Mouse (Mus musculus) lung, embryonic 15.5 days (tissue): ENCODE results near the gene Spag7. TPM values are rescaled to one million over a fixed set of nuclear protein-coding genes. Genes with fewer than 3 reads are reported as not detected.

Experiments
- ATAC-seq: fragments of 200-750 bp; cut with Nextera tagmentation; 2 replicates; pipeline ENCODE4 v1.8.0; 2017; ENCODE audit warnings: moderate number of reproducible peaks, borderline replicate concordance; ENCODE audit not compliant: low FRiP score, low TSS enrichment; ENCODE audit errors: extremely low read depth
- H3K27ac ChIP-seq: fragments of 300-500 bp; sonication (generic); 2 replicates; pipeline ENCODE4 v1.5.1; 2015; ENCODE audit warnings: moderate library complexity, mild to moderate bottlenecking, inconsistent platforms
- H3K27me3 ChIP-seq: fragments of 300-500 bp; sonication (generic); 2 replicates; pipeline ENCODE4 v1.6.1; 2015; ENCODE audit warnings: inconsistent platforms
- H3K36me3 ChIP-seq: fragments of 300-500 bp; sonication (generic); 2 replicates; pipeline ENCODE4 v1.6.1; 2015; ENCODE audit warnings: inconsistent platforms
- H3K4me1 ChIP-seq: fragments of 300-500 bp; sonication (generic); 2 replicates; pipeline ENCODE4 v1.6.1; 2015; ENCODE audit warnings: inconsistent platforms
- H3K4me2 ChIP-seq: fragments of 300-500 bp; sonication (generic); 2 replicates; pipeline ENCODE4 v1.6.1; 2015; ENCODE audit warnings: inconsistent platforms, mild to moderate bottlenecking, moderate library complexity
- H3K4me3 ChIP-seq: fragments of 300-500 bp; sonication (generic); 2 replicates; pipeline ENCODE4 v1.5.1; 2015; ENCODE audit warnings: mild to moderate bottlenecking, inconsistent platforms
- H3K9ac ChIP-seq: fragments of 300-500 bp; sonication (generic); 2 replicates; pipeline ENCODE4 v1.6.1; 2015; ENCODE audit warnings: inconsistent platforms
- H3K9me3 ChIP-seq: fragments of 300-500 bp; sonication (generic); 2 replicates; pipeline ENCODE4 v1.6.1; 2016; ENCODE audit warnings: inconsistent platforms
- WGBS: fragments of 180-500 bp; shearing (Covaris S2); methylation state at CpG from one replicate; pipeline ENCODE4 v1.1.7; 2015; 5-methylcytosine and 5-hydroxymethylcytosine counted together
- polyA plus RNA-seq: library from polyadenylated mRNA; unstranded; fragments of >200 nt; fragmentation: Nextera tagmentation; extraction: Ambion mirVana; gene quantifications from 2 replicates; pipeline ENCODE4 v1.2.1, GENCODE M21; 2015

Spag7 gene
- polyA plus RNA-seq, 1 experiment from 2014 or later, result 170 TPM

DNA sequence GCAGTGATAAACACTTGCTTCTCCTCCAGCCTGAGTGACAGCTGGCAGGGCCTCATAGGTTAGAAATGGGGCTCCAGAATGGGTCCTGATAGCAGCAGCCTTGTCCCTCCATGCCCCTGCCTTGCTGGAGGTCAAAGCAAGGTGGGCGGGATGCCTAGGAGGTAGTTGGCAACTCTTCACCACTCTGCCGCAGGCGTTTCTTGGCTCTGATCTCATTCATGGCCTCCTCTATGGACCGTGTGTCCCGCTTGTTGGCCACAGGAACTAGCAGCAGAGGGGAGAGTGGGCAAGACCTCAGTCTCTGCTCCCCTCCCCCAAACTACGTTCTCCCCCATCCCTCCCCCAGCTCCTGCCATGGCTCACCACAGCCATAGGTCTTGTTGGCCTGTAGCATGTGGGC lies 5.3 kb downstream of the Spag7 start:
- Histone ChIP-seq H3K36me3 (peaks cover 48% of the 10 kb centered on the region), H3K9me3 (no peaks in the 10 kb centered on the region), H3K4me1 (peaks cover 13% of the 10 kb centered on the region), H3K4me3 (no peak overlapping the region), H3K9ac (no peak overlapping the region), H3K4me2 (no peak overlapping the region), H3K27ac (no peak overlapping the region), H3K27me3 (no peaks in the 10 kb centered on the region)
- whole genome bisulfite sequencing, result 85% methylated on average over 6 of the region's 6 CpGs
- no peak for ATAC-seq

DNA sequence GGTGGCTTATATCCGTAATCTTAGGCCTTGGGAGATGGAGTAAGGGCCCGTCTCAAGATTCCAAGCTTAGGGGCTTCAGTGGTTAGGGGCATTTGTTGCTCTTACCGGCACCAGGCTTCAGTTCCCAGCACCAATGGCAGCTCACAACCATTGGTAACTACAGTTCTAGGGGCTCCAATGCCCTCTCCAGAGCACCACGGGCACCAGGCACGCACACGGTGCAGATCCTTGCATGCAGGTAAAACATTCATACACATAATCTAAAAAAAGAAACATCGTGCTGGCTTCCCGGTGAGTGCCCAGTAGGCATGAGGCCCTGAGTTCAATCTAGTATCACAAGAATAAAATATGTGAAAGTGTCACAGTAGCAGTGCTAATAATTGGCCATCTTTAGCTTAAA lies 6.1 kb downstream of the Spag7 start:
- Histone ChIP-seq H3K27me3 (no peaks in the 10 kb centered on the region), H3K9ac (no peak overlapping the region), H3K27ac (no peak overlapping the region)

DNA sequence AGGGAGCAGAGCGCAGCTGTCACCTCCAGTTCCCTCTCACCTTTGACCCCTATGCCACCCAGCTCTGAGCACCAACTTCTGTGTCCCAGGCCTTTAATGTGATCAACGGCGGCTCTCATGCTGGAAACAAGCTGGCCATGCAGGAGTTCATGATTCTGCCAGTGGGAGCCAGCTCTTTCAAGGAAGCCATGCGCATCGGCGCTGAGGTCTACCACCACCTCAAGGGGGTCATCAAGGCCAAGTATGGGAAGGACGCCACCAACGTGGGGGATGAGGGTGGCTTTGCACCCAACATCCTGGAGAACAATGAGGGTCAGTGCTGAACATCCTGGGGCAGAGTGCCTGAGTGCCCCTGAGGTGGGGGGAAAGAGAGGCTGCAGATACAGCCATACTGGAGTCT lies 8.6 kb downstream of the Spag7 start:
- Histone ChIP-seq H3K4me3 (no peak overlapping the region), H3K36me3 (peaks cover 44% of the 10 kb centered on the region), H3K27me3 (no peaks in the 10 kb centered on the region), H3K9ac (no peak overlapping the region), H3K27ac (no peak overlapping the region), H3K4me1 (peaks cover 30% of the 10 kb centered on the region), H3K9me3 (no peaks in the 10 kb centered on the region), H3K4me2 (no peak overlapping the region)
- ATAC-seq, result no peak
- 81% methylated on average over 8 of the region's 8 CpGs for WGBS

More for the DNA sequence above, 6.1 kb downstream of the Spag7 start:
- Histone ChIP-seq H3K36me3 (peaks cover 48% of the 10 kb centered on the region), H3K4me2 (no peak overlapping the region), H3K4me3 (no peak overlapping the region), H3K4me1 (peaks cover 15% of the 10 kb centered on the region), H3K9me3 (no peaks in the 10 kb centered on the region)
- no peak for ATAC-seq
- WGBS, result 92% methylated on average over 8 of the region's 8 CpGs

DNA sequence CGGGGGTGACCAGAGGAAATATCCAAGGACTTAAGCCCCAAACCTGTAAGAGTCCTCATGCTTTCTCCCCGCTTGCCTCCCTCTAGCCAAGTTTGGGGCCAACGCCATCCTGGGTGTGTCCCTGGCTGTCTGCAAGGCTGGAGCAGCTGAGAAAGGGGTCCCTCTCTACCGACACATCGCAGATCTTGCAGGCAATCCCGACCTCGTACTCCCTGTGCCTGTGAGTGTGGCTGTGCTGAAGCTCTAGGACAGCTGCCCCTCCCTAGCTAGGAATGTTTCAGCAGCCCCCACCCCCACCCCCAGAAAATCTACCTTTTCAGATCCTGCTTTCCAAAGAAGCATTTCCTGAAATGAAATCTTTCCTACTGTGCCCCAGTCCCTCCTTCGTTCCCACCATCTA lies 10.3 kb downstream of the Spag7 start:
- H3K27ac ChIP-seq, result no peak overlapping the region
- peaks cover 30% of the 10 kb centered on the region for H3K4me1 ChIP-seq
- no peak overlapping the region for H3K4me3 ChIP-seq
- peaks cover 28% of the 10 kb centered on the region for H3K36me3 ChIP-seq
- H3K9me3 ChIP-seq, result no peaks in the 10 kb centered on the region
- H3K9ac ChIP-seq, result no peak overlapping the region
- H3K4me2 ChIP-seq, result no peak overlapping the region
- 64% methylated on average over 8 of the region's 8 CpGs for WGBS
- no peak for ATAC-seq
- H3K27me3 ChIP-seq, result no peaks in the 10 kb centered on the region

DNA sequence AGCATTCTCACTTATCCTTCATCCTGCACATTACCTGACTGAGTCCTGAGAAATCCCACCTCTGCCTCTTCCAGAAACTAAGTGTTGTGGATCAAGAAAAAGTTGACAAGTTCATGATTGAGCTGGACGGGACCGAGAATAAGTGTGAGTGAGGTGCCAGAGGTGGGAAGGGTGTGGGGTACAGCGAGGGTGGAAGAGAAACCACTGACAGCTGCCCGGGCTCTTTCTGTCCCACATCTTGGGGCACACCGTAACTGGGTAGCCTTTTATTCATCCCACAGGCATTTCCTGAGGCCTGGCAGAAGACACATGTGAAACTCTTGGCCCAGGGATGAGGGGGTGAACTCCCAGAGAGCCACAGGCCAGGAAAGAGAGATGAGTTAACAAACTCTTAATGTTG lies 10.7 kb downstream of the Spag7 start:
- 72% methylated on average over 5 of the region's 5 CpGs for WGBS
- no peak for ATAC-seq
- H3K9me3 ChIP-seq, result no peaks in the 10 kb centered on the region
- H3K4me3 ChIP-seq, result no peak overlapping the region
- peaks cover 24% of the 10 kb centered on the region for H3K36me3 ChIP-seq
- H3K27ac ChIP-seq, result no peak overlapping the region
- H3K4me1 ChIP-seq, result peaks cover 30% of the 10 kb centered on the region
- H3K4me2 ChIP-seq, result no peak overlapping the region
- H3K9ac ChIP-seq, result no peak overlapping the region
- H3K27me3 ChIP-seq, result no peaks in the 10 kb centered on the region

DNA sequence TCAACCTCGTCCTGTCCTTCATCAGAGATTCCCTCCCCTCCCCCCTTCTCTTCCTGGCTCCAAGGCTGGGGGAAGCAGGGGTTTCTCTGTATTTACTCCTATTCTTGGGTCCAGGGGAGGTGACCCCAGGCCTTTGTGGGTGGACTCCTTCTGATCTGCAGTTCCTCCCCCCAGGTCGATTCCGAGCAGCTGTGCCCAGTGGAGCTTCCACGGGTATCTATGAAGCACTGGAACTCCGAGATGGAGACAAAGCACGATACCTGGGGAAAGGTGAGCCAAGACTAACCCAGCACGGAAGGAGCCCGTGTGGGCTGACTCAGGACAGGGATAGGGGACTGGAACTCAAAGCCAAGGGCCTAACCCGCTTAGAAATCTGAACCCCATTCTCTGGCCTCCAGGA lies 11.2 kb downstream of the Spag7 start:
- no peak overlapping the region for H3K4me3 ChIP-seq
- H3K27me3 ChIP-seq, result no peaks in the 10 kb centered on the region
- peaks cover 31% of the 10 kb centered on the region for H3K4me1 ChIP-seq
- no peak overlapping the region; the same call in 1 of the 2 replicates for H3K4me2 ChIP-seq
- 46% methylated on average over 9 of the region's 9 CpGs for WGBS
- H3K9ac ChIP-seq, result no peak overlapping the region
- peaks cover 20% of the 10 kb centered on the region for H3K36me3 ChIP-seq
- no peaks in the 10 kb centered on the region for H3K9me3 ChIP-seq
- ATAC-seq, result no peak
- no peak overlapping the region for H3K27ac ChIP-seq

DNA sequence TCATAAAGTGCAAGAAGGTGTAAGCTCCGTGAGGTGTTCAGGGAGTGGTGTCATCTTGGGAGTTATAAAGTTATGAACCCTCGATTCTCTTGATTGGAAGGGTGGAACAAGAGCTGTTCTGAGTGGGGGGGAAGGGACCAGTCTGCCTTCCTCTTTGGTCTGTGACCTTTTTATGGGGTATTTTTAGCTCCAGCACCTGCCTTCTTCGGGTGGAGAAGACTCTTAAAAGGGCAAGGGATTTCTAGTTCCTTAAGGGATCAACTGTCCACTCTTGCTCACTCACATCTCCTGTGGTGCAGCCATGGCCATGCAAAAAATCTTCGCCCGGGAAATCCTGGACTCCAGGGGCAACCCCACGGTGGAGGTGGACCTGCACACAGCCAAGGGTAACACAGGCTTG lies 11.6 kb downstream of the Spag7 start:
- WGBS, result 36% methylated on average over 6 of the region's 6 CpGs
- peaks cover 20% of the 10 kb centered on the region for H3K36me3 ChIP-seq
- no peak overlapping the region for H3K4me3 ChIP-seq
- H3K9ac ChIP-seq, result no peak overlapping the region
- peaks cover 35% of the 10 kb centered on the region for H3K4me1 ChIP-seq
- ATAC-seq, result no peak
- H3K9me3 ChIP-seq, result no peaks in the 10 kb centered on the region
- no peaks in the 10 kb centered on the region for H3K27me3 ChIP-seq
- H3K4me2 ChIP-seq, result no peak overlapping the region; the same call in 1 of the 2 replicates
- H3K27ac ChIP-seq, result no peak overlapping the region

DNA sequence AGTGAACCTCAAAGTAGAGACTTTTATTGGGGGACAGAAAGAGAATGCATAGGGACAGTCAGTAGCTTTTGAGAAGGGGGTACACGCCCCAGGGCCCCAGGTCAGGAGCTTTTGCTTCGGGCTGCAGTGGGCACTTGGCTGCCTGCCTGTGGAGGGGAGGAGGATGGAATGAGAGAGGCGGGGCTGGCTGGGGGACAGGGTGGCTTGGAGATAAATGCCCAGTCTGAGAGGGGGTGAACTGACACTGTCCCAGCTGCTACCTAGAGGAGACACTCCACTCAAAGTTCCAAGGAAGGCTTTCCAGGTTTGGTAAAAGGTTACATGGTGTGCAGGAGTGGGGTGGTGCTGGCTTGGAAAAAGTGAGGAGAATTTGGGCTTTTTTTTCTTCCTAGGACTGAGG lies 12.3 kb downstream of the Spag7 start, which contains the start of gene Eno3:
TSS of gene Eno3 (plus strand) at position 239 of the 400 bp plus-strand sequence.
- peaks cover 41% of the 10 kb centered on the region for H3K4me1 ChIP-seq
- ATAC-seq, result no peak

DNA sequence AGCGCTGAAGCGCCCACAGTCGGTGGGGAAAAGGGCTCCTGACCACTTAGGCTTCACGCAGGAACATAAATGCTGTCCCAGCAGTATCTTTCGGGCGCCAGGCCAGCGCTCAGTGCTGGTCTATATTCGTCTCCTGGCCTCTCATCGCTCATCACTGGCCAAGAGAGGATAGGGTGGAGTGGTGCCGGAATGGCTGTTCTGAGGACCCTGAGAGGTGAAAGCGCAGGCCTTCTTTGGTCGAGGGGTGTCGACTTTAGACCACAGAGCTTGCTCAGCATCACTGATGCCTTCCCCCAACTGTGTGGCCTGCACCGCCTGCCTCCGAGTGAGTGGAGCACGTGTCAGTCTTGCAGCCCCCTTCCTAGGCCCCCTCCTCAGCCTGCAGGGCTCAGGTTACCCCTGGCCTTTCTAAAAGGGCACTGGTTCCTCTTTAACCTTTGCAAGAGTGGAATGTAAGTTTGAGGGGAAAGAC lies 12.7 kb downstream of the Spag7 start:
- Histone ChIP-seq H3K36me3 (peaks cover 22% of the 10 kb centered on the region), H3K27me3 (no peaks in the 10 kb centered on the region), H3K9me3 (no peaks in the 10 kb centered on the region), H3K4me3 (peak overlapping the region; percentile 100), H3K4me1 (peaks cover 46% of the 10 kb centered on the region), H3K27ac (peak overlapping the region; percentile 99), H3K4me2 (peak overlapping the region; percentile 95), H3K9ac (peak overlapping the region; percentile 25)
- no peak for ATAC-seq
- WGBS, result 9% methylated on average over 16 of the region's 16 CpGs

More for the DNA sequence above, 12.3 kb downstream of the Spag7 start, which contains the start of gene Eno3:
- H3K36me3 ChIP-seq, result peaks cover 20% of the 10 kb centered on the region
- H3K27me3 ChIP-seq, result no peaks in the 10 kb centered on the region
- peak within 1 kb of the TSS; percentile 95 for H3K4me2 ChIP-seq
- H3K4me3 ChIP-seq, result peak within 1 kb of the TSS; percentile 100
- no peaks in the 10 kb centered on the region for H3K9me3 ChIP-seq
- 5% methylated on average over 3 of the region's 3 CpGs for WGBS
- peak within 1 kb of the TSS; percentile 99 for H3K27ac ChIP-seq
- H3K9ac ChIP-seq, result peak within 1 kb of the TSS; percentile 64

DNA sequence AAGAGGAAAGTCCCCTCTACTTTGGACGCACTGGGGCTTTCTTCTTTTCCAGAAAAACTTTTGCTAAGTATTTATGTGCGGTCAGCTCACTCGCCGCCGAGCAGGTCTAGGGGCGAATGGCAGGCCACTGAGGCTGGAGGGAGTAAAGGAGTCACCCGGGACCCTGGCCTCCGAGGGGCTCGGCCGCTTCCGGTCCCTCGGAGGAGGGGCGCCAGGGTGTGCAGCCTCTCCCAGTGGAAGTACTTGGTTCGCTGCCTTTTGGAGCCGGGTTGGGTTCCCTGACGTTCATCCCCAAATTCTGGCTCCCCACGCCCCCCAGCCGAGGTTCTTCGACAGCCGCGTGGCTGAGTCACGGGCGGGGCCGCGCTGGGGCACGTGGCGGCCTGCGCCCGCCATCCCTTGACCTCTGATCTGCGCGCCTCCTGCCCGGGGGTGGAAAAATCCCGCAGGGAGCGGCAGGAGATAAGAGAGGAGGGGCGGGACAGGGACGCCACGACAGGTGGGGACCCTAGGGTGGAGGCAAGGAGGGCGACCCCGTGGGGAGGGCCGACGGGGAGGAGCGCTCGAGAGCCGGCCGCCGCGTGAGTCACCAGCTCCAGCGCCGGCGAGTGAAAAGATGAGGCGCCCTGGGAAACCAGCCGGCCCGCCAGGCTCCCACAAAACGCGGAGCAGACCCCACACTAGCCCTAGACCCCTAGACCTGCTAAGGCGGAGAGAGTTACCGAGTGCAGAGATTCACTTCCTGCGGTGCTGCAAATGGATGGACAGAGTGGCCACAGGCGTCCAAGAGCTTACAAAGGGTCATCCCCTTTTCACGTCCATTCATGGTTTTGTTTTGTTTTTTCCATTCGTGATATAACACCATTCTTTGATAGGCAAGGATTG lies 13.4 kb downstream of the Spag7 start:
- H3K4me3 ChIP-seq, result peak overlapping the region; percentile 100
- no peaks in the 10 kb centered on the region for H3K9me3 ChIP-seq
- 1% methylated on average over 60 of the region's 61 CpGs for WGBS
- H3K36me3 ChIP-seq, result peaks cover 27% of the 10 kb centered on the region
- no peaks in the 10 kb centered on the region for H3K27me3 ChIP-seq
- H3K9ac ChIP-seq, result peak overlapping the region; percentile 64
- peak overlapping the region; percentile 95 for H3K4me2 ChIP-seq
- peak; percentile 35 for ATAC-seq
- H3K27ac ChIP-seq, result peak overlapping the region; percentile 99
- H3K4me1 ChIP-seq, result peaks cover 53% of the 10 kb centered on the region

DNA sequence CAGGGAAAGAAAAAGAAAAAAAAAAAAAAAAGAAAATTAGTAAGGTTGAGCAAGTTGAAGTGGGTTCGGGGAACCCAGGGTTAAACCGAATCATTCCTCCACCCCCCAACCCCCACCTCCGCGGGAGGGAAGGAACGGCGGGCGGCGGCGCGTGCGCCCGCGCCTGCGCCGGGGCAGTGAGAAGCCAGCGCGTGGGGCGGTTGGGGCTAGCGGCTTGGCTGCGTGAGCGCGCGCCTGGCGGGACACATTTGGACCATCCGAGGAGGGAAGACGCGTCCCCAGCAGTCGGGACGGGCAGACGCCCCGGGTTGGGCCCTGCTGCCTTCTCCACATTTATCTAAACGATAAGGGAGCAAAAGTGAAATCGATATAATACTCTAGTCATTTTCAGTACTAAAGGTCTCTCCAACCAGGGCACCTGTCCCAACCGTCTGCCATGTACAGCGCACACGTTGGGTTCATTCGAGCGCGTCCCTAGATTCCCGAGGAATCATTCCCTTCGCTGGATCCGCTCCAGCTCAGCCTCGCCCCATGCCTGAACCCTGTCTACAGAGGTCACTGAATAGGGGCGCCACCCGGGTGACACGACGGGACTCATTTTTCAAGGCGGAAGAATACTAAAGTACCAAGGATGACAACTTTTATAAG lies 14.2 kb downstream of the Spag7 start:
- Histone ChIP-seq H3K4me1 (peaks cover 59% of the 10 kb centered on the region), H3K4me2 (peak overlapping the region; percentile 95), H3K9ac (peak overlapping the region; percentile 64), H3K27me3 (no peaks in the 10 kb centered on the region), H3K9me3 (no peaks in the 10 kb centered on the region), H3K4me3 (peak overlapping the region; percentile 100), H3K27ac (peak overlapping the region; percentile 99), H3K36me3 (peaks cover 30% of the 10 kb centered on the region)
- WGBS, result under 1% methylated on average over 47 of the region's 48 CpGs
- peak; percentile 46 for ATAC-seq
